Mouse (Mus musculus): ENCODE measurements around the gene Nudt19. TPM values are rescaled to one million over a fixed set of nuclear protein-coding genes. Genes with fewer than 3 reads are reported as not detected.

Gene Nudt19
- polyA plus RNA-seq, 1 experiment: 18.3 TPM

- H3K27me3 ChIP-seq (ENCODE audit: control insufficient read depth, insufficient read depth, insufficient read length): peaks cover 13% of the 10 kb centered on the region
- H3K4me3 ChIP-seq: peak overlapping the region; percentile 74
- TF ChIP-seq E2F4 (IDR thresholded peaks at IDR 0.05; ENCODE audit: insufficient read depth) (no peak), POLR2AphosphoS2 (IDR thresholded peaks at IDR 0.05; ENCODE audit: insufficient read length, low read depth) (no peak), SRF (IDR thresholded peaks at IDR 0.05; ENCODE audit: control insufficient read depth, insufficient read length, low read depth) (no peak), CEBPB (IDR thresholded peaks at IDR 0.05; ENCODE audit: insufficient read depth, poor library complexity, severe bottlenecking) (no peak), MYOG (IDR thresholded peaks at IDR 0.05; ENCODE audit: control insufficient read depth in 1 of 3, insufficient read depth in 1 of 3, insufficient read length in 2 of 3, low read depth in 2 of 3) (no peak), MAX (IDR thresholded peaks at IDR 0.05; ENCODE audit: low read depth) (no peak), MYOD1 (IDR thresholded peaks at IDR 0.05; ENCODE audit: control insufficient read depth in 1 of 3, insufficient read length in 2 of 3, low read depth in 2 of 3) (no peak), POLR2A (IDR thresholded peaks at IDR 0.05; ENCODE audit: insufficient read length, low read depth) (no peak), TCF3 (IDR thresholded peaks at IDR 0.05; ENCODE audit: insufficient read length, low read depth) (no peak), USF1 (IDR thresholded peaks at IDR 0.05; ENCODE audit: low read depth) (no peak), TCF12 (IDR thresholded peaks at IDR 0.05; ENCODE audit: insufficient read depth, poor library complexity, severe bottlenecking) (no peak), REST (IDR thresholded peaks at IDR 0.05; ENCODE audit: insufficient read depth, insufficient read length) (no peak)
- peak overlapping the region; percentile 27 for H3ac ChIP-seq (ENCODE audit: control insufficient read depth, insufficient read length)
- no peaks in the 10 kb centered on the region for H3K36me3 ChIP-seq (ENCODE audit: control insufficient read depth, insufficient read depth)
- peak overlapping the region; percentile 76 for H3K4me2 ChIP-seq (ENCODE audit: low read depth)
- no peaks in the 10 kb centered on the region for H3K79me2 ChIP-seq (ENCODE audit: control insufficient read depth, insufficient read depth)
These were observed 30.9 kb upstream of the Nudt19 start for GRCm38 (mm10) chr7:35586906-35587445.

DNA sequence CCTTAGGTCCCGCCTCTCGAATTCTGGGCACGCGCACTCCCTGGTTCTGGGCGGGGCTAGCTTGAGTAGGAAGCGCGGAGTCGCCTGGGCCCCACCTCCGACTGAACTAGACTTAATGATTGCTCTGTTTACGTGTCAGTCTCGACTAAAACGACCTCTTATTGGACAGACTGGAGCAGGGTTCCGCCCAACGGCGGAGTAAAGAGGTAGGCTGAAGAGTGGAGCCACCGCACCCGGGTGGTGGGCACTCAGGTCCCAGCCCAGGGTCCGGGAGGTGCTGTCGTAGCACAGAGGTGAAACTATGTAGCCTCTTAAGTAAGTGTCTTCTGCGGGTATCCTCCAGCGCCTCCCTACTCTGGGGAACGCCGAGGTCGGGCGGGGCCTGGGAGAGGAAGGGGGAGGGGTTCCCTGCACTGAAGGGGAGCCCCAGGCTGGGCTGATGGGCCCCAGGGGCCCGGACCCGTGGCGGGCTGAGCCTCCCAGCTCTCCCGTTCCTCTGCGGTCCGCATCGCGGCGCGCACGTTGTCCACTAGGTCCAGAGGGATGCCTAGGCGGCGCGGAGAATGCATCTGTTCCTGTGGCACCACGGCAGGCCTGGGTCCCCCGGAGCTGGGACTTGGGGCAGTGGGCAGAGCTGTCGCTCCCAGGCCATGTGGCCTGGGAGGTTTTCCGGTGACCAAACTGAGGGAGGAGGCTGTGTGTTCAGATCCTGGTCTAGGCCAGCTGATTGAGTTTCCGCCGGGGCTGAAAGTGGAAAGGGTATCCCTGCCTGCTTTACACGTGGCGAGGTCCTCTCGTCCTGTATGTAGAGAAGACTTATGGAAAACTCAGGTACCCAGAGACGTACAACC lies 30.2 kb upstream of the Nudt19 start, which contains the start of gene Ankrd27:
Gene Ankrd27, plus strand, starts transcription at position 190 of the 851 bp plus-strand sequence.
- H3K79me2 ChIP-seq (ENCODE audit: control insufficient read depth, insufficient read depth): no peaks in the 10 kb centered on the region
- H3K36me3 ChIP-seq (ENCODE audit: control insufficient read depth, insufficient read depth): no peaks in the 10 kb centered on the region
- peak within 1 kb of the TSS; percentile 99 for H3K4me2 ChIP-seq (ENCODE audit: low read depth)
- H3ac ChIP-seq (ENCODE audit: control insufficient read depth, insufficient read length): peak within 1 kb of the TSS; percentile 27
- H3K4me3 ChIP-seq: peak within 1 kb of the TSS; percentile 74
- peak; percentile 57 for TF ChIP-seq POLR2AphosphoS2 (IDR thresholded peaks at IDR 0.05; ENCODE audit: insufficient read length, low read depth)
- no peak for TF ChIP-seq CEBPB (IDR thresholded peaks at IDR 0.05; ENCODE audit: insufficient read depth, poor library complexity, severe bottlenecking)
- TF ChIP-seq POLR2A (IDR thresholded peaks at IDR 0.05; ENCODE audit: insufficient read length, low read depth): peak; percentile 59
- TF ChIP-seq REST (IDR thresholded peaks at IDR 0.05; ENCODE audit: insufficient read depth, insufficient read length): no peak
- peaks cover 17% of the 10 kb centered on the region for H3K27me3 ChIP-seq (ENCODE audit: control insufficient read depth, insufficient read depth, insufficient read length)

DNA sequence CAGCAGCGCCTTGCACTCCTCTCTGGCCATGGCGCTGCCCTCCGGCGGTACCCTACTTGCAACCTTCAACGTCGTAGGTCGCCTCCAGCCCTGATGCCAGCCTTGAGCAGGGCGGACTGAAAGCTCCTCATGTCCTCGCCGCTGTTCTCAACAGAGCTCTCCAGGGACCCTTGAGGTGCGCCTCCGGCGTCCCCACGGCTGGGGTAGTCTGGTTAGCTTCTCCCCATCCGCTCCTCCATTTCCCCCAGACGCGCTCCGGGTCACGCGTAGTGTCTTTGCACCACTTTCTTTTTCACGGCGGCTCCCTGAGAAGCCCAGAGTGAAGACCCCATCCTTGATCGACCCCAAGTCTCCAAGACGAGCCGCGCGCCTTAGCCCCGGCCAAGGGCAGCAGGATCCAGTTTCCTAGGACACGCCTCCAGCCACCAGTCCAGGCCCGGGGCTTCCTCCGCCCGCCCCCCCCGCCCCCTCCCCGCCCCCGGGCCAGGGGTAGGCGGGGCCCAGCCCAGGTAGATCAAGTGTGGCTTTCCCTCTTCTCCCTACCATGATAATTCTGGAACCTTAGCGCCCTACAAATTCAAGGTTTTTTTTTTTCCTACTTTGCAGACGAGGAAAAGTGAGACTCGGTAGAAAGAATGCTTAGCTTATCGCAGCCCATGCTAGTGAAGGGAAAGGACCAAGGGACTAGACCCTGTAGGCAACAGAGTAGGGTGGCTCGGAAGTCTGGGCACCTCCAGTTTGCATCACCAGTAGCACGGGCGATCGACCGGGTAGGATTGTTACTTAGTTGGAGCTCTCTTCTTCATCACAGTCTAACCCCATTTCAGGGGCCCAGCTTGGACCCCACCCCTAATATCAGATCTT lies 29.3 kb upstream of the Nudt19 start, which contains the start of gene Rgs9bp:
Gene Rgs9bp, minus strand, starts transcription at position 392 of the 864 bp plus-strand sequence.
- Histone ChIP-seq H3K4me3 (peak within 1 kb of the TSS; percentile 74), H3K4me2 (ENCODE audit: low read depth) (peak within 1 kb of the TSS; percentile 99), H3K36me3 (ENCODE audit: control insufficient read depth, insufficient read depth) (no peaks in the 10 kb centered on the region), H3K79me2 (ENCODE audit: control insufficient read depth, insufficient read depth) (no peaks in the 10 kb centered on the region), H3K27me3 (ENCODE audit: control insufficient read depth, insufficient read depth, insufficient read length) (peaks cover 22% of the 10 kb centered on the region), H3ac (ENCODE audit: control insufficient read depth, insufficient read length) (peak within 1 kb of the TSS; percentile 27)
- TF ChIP-seq POLR2AphosphoS2 (IDR thresholded peaks at IDR 0.05; ENCODE audit: insufficient read length, low read depth) (no peak), E2F4 (IDR thresholded peaks at IDR 0.05; ENCODE audit: insufficient read depth) (no peak), POLR2A (IDR thresholded peaks at IDR 0.05; ENCODE audit: insufficient read length, low read depth) (no peak), TCF12 (IDR thresholded peaks at IDR 0.05; ENCODE audit: insufficient read depth, poor library complexity, severe bottlenecking) (no peak), USF1 (IDR thresholded peaks at IDR 0.05; ENCODE audit: low read depth) (no peak), CEBPB (IDR thresholded peaks at IDR 0.05; ENCODE audit: insufficient read depth, poor library complexity, severe bottlenecking) (no peak), SRF (IDR thresholded peaks at IDR 0.05; ENCODE audit: control insufficient read depth, insufficient read length, low read depth) (no peak), MYOG (IDR thresholded peaks at IDR 0.05; ENCODE audit: control insufficient read depth in 1 of 3, insufficient read depth in 1 of 3, insufficient read length in 2 of 3, low read depth in 2 of 3) (no peak), TCF3 (IDR thresholded peaks at IDR 0.05; ENCODE audit: insufficient read length, low read depth) (no peak), REST (IDR thresholded peaks at IDR 0.05; ENCODE audit: insufficient read depth, insufficient read length) (no peak)

- peak overlapping the region; percentile 74 for H3K4me3 ChIP-seq
- no peak overlapping the region for H3ac ChIP-seq (ENCODE audit: control insufficient read depth, insufficient read length)
- no peaks in the 10 kb centered on the region for H3K79me2 ChIP-seq (ENCODE audit: control insufficient read depth, insufficient read depth)
- TF ChIP-seq REST (IDR thresholded peaks at IDR 0.05; ENCODE audit: insufficient read depth, insufficient read length): no peak
- TF ChIP-seq CEBPB (IDR thresholded peaks at IDR 0.05; ENCODE audit: insufficient read depth, poor library complexity, severe bottlenecking): no peak
- TF ChIP-seq TCF3 (IDR thresholded peaks at IDR 0.05; ENCODE audit: insufficient read length, low read depth): no peak
- no peak for TF ChIP-seq MAX (IDR thresholded peaks at IDR 0.05; ENCODE audit: low read depth)
- TF ChIP-seq POLR2AphosphoS2 (IDR thresholded peaks at IDR 0.05; ENCODE audit: insufficient read length, low read depth): no peak
- TF ChIP-seq SRF (IDR thresholded peaks at IDR 0.05; ENCODE audit: control insufficient read depth, insufficient read length, low read depth): no peak
- no peak for TF ChIP-seq TCF12 (IDR thresholded peaks at IDR 0.05; ENCODE audit: insufficient read depth, poor library complexity, severe bottlenecking)
- no peak for TF ChIP-seq USF1 (IDR thresholded peaks at IDR 0.05; ENCODE audit: low read depth)
- no peak for TF ChIP-seq MYOD1 (IDR thresholded peaks at IDR 0.05; ENCODE audit: control insufficient read depth in 1 of 3, insufficient read length in 2 of 3, low read depth in 2 of 3)
- no peak for TF ChIP-seq E2F4 (IDR thresholded peaks at IDR 0.05; ENCODE audit: insufficient read depth)
- TF ChIP-seq MYOG (IDR thresholded peaks at IDR 0.05; ENCODE audit: control insufficient read depth in 1 of 3, insufficient read depth in 1 of 3, insufficient read length in 2 of 3, low read depth in 2 of 3): no peak
- no peak for TF ChIP-seq POLR2A (IDR thresholded peaks at IDR 0.05; ENCODE audit: insufficient read length, low read depth)
- H3K27me3 ChIP-seq (ENCODE audit: control insufficient read depth, insufficient read depth, insufficient read length): peaks cover 22% of the 10 kb centered on the region
- H3K4me2 ChIP-seq (ENCODE audit: low read depth): peak overlapping the region; percentile 99
- no peaks in the 10 kb centered on the region for H3K36me3 ChIP-seq (ENCODE audit: control insufficient read depth, insufficient read depth)
These were observed 28.7 kb upstream of the Nudt19 start for GRCm38 (mm10) chr7:35584786-35585190.

Data from myocyte (in vitro differentiated cells).